Mouse (Mus musculus): Measurements from ENCODE around the gene Stxbp1. TPM values are rescaled to one million over a fixed set of nuclear protein-coding genes. Genes with fewer than 3 reads are reported as not detected.

The Stxbp1 gene
- 3.6 and 7.0 TPM in 2 replicates for polyA plus RNA-seq (2012; rRNA removed)

DNA sequence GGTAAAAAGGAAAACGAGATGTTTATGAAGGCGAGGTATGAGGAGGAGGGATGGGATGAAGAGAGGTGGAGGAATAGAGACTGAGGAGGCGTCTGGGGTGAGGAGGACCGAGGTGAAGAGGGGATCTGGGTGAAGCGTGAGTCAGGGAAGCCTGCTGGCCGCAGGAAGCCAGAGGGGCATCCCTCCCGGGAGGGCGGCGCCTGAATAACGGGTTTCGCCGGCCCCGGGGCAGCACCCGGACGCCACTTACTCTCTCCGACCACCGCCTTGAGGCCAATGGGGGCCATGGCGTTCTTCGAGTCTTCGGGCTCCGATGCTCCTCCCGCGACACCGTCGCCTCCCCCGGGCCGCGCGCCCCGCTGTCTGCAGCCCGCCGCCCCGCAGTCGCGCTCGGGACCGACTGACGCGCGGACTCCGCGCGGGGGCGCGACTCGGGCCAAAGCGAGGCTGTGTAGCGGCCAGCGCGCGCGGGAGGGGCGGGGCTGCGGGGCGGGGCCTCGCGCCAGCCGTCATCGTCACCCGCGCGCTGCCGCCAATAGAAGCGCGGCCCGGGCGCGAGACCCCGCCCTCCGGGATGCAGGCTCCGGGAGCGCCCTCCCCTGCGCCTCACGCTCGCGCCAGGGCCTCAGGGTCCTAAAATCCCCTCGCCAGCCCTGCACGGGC lies at the start of gene Stxbp1:
Stxbp1 (minus strand) TSS at position 441 of the 663 bp plus-strand sequence.
- under 1% methylated on average over 76 of the region's 78 CpGs for WGBS

GRCm38 (mm10) chr2:32896507-32897147 lies 49.6 kb upstream of the Stxbp1 start:
- no peak overlapping the region for H3K4me3 ChIP-seq (ENCODE audit: low read depth, low read length)
- peak overlapping the region; percentile 51 for H3K27ac ChIP-seq (ENCODE audit: insufficient read depth, low read depth, low read length)
- H3K4me1 ChIP-seq (ENCODE audit: control insufficient read depth, insufficient read depth, insufficient read length, low read length) = peaks cover 53% of the 10 kb centered on the region
- H3K27me3 ChIP-seq (ENCODE audit: control insufficient read depth, insufficient read depth, low read length) = no peaks in the 10 kb centered on the region
- no peaks in the 10 kb centered on the region for H3K36me3 ChIP-seq (ENCODE audit: control insufficient read depth, insufficient read depth, low read length)
- 55% methylated on average over 10 of the region's 10 CpGs for WGBS
- TF ChIP-seq CTCF (IDR thresholded peaks at IDR 0.05; ENCODE audit: extremely low read depth, insufficient read length, insufficient replicate concordance, low read depth, low read length) (no peak), POLR2A (IDR thresholded peaks at IDR 0.05; ENCODE audit: low read depth, low read length) (no peak)

More for the DNA sequence above, at the start of gene Stxbp1:
- Histone ChIP-seq H3K36me3 (ENCODE audit: control insufficient read depth, insufficient read depth, low read length) (no peaks in the 10 kb centered on the region), H3K27ac (ENCODE audit: insufficient read depth, low read depth, low read length) (peak within 1 kb of the TSS; percentile 51), H3K4me3 (ENCODE audit: low read depth, low read length) (peak within 1 kb of the TSS; percentile 84), H3K27me3 (ENCODE audit: control insufficient read depth, insufficient read depth, low read length) (no peaks in the 10 kb centered on the region), H3K4me1 (ENCODE audit: control insufficient read depth, insufficient read depth, insufficient read length, low read length) (0 out of 2 replicates have a peak, but pooled peaks cover 2% of the 10 kb centered on the region)
- TF ChIP-seq POLR2A (IDR thresholded peaks at IDR 0.05; ENCODE audit: low read depth, low read length) (no peak; the same call in 1 of the 2 replicates), CTCF (IDR thresholded peaks at IDR 0.05; ENCODE audit: extremely low read depth, insufficient read length, insufficient replicate concordance, low read depth, low read length) (no peak)

GRCm38 (mm10) chr2:32895606-32896106 lies 48.6 kb upstream of the Stxbp1 start:
- no peaks in the 10 kb centered on the region for H3K36me3 ChIP-seq (ENCODE audit: control insufficient read depth, insufficient read depth, low read length)
- no peaks in the 10 kb centered on the region for H3K27me3 ChIP-seq (ENCODE audit: control insufficient read depth, insufficient read depth, low read length)
- WGBS = 18% methylated on average over 8 of the region's 8 CpGs
- TF ChIP-seq POLR2A (IDR thresholded peaks at IDR 0.05; ENCODE audit: low read depth, low read length) (no peak), CTCF (IDR thresholded peaks at IDR 0.05; ENCODE audit: extremely low read depth, insufficient read length, insufficient replicate concordance, low read depth, low read length) (no peak)
- peaks cover 57% of the 10 kb centered on the region for H3K4me1 ChIP-seq (ENCODE audit: control insufficient read depth, insufficient read depth, insufficient read length, low read length)
- H3K4me3 ChIP-seq (ENCODE audit: low read depth, low read length) = no peak overlapping the region
- H3K27ac ChIP-seq (ENCODE audit: insufficient read depth, low read depth, low read length) = peak overlapping the region; percentile 51

DNA sequence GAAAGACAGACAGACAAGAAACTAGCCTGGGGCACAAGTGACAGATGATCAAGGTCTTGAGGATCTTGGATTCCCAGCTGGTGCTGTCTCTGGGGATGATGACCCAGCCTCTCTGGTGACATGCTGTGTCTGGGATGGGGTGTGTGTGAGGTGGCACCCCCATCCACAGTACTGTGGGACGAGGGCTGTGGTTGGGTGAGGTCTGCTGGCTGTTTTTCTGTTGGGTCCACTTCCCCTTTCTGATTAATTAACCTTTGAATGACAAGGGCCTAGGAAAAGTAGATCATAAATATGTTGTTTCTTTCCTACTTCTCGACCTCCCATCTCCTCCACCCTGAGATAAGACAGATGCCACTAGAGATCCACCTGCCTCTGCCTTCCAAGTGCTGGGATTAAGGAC lies 47.1 kb upstream of the Stxbp1 start:
- Histone ChIP-seq H3K4me1 (ENCODE audit: control insufficient read depth, insufficient read depth, insufficient read length, low read length) (peaks cover 43% of the 10 kb centered on the region), H3K27ac (ENCODE audit: insufficient read depth, low read depth, low read length) (0 out of 2 replicates have a peak overlapping the region, but pooled peaks have one; percentile 11), H3K27me3 (ENCODE audit: control insufficient read depth, insufficient read depth, low read length) (no peaks in the 10 kb centered on the region), H3K4me3 (ENCODE audit: low read depth, low read length) (no peak overlapping the region), H3K36me3 (ENCODE audit: control insufficient read depth, insufficient read depth, low read length) (no peaks in the 10 kb centered on the region)
- TF ChIP-seq POLR2A (IDR thresholded peaks at IDR 0.05; ENCODE audit: low read depth, low read length) (no peak), CTCF (IDR thresholded peaks at IDR 0.05; ENCODE audit: extremely low read depth, insufficient read length, insufficient replicate concordance, low read depth, low read length) (no peak)
- WGBS = 18% methylated on average over 2 of the region's 2 CpGs

GRCm38 (mm10) chr2:32892490-32892889 lies 45.4 kb upstream of the Stxbp1 start:
- H3K4me3 ChIP-seq (ENCODE audit: low read depth, low read length) = no peak overlapping the region
- H3K36me3 ChIP-seq (ENCODE audit: control insufficient read depth, insufficient read depth, low read length) = no peaks in the 10 kb centered on the region
- WGBS = 65% methylated on average over 14 of the region's 14 CpGs
- H3K27me3 ChIP-seq (ENCODE audit: control insufficient read depth, insufficient read depth, low read length) = no peaks in the 10 kb centered on the region
- no peak for TF ChIP-seq CTCF (IDR thresholded peaks at IDR 0.05; ENCODE audit: extremely low read depth, insufficient read length, insufficient replicate concordance, low read depth, low read length)
- TF ChIP-seq POLR2A (IDR thresholded peaks at IDR 0.05; ENCODE audit: low read depth, low read length) = no peak
- H3K4me1 ChIP-seq (ENCODE audit: control insufficient read depth, insufficient read depth, insufficient read length, low read length) = peaks cover 29% of the 10 kb centered on the region
- no peak overlapping the region for H3K27ac ChIP-seq (ENCODE audit: insufficient read depth, low read depth, low read length)

DNA sequence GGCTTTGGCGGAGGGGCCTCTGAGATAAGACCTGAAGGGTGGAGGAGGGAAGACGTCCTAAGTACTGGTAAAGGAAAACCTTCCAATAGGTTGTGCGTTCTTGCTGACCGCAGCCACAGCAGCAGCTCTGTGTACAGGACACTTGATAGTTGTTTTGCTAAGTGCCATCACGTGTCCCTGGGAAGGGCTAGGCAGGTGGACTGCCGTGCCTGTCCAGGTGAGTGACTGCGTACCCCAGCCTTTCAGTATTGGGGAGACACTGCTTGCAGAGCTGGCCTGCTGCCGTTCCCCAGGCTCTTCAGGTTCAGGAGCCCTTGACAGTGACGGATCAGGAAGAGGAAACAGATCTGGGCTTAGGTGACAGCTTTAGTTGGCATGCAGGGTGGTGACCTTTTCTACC lies 44.2 kb upstream of the Stxbp1 start:
- Histone ChIP-seq H3K27ac (ENCODE audit: insufficient read depth, low read depth, low read length) (no peak overlapping the region), H3K36me3 (ENCODE audit: control insufficient read depth, insufficient read depth, low read length) (no peaks in the 10 kb centered on the region), H3K27me3 (ENCODE audit: control insufficient read depth, insufficient read depth, low read length) (no peaks in the 10 kb centered on the region), H3K4me1 (ENCODE audit: control insufficient read depth, insufficient read depth, insufficient read length, low read length) (peaks cover 21% of the 10 kb centered on the region), H3K4me3 (ENCODE audit: low read depth, low read length) (no peak overlapping the region)
- 46% methylated on average over 9 of the region's 9 CpGs for WGBS
- TF ChIP-seq POLR2A (IDR thresholded peaks at IDR 0.05; ENCODE audit: low read depth, low read length) (no peak), CTCF (IDR thresholded peaks at IDR 0.05; ENCODE audit: extremely low read depth, insufficient read length, insufficient replicate concordance, low read depth, low read length) (no peak)

DNA sequence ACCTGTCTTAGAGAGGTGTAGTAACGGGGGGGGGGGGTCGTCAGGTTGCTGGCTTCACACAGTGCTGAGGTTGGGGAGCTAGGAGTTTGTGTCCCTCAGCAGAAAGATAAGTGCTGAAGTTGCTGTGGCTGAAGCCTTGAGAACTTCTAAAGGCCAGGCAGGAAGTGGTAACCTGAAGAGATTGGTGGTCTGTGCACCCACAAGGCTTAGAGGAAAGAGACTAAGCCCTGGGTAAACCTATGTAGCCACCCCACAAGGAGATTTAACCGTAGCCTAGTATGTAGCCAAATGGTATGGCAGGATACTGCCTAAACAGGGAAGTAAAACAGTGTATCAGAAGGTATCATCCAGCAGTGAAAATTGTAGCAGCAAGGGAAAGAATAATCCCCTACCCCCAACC lies 43.2 kb upstream of the Stxbp1 start:
- Histone ChIP-seq H3K4me1 (ENCODE audit: control insufficient read depth, insufficient read depth, insufficient read length, low read length) (peaks cover 18% of the 10 kb centered on the region), H3K27me3 (ENCODE audit: control insufficient read depth, insufficient read depth, low read length) (no peaks in the 10 kb centered on the region), H3K27ac (ENCODE audit: insufficient read depth, low read depth, low read length) (no peak overlapping the region), H3K36me3 (ENCODE audit: control insufficient read depth, insufficient read depth, low read length) (no peaks in the 10 kb centered on the region), H3K4me3 (ENCODE audit: low read depth, low read length) (no peak overlapping the region)
- 72% methylated on average over 3 of the region's 3 CpGs for WGBS
- TF ChIP-seq POLR2A (IDR thresholded peaks at IDR 0.05; ENCODE audit: low read depth, low read length) = no peak
- TF ChIP-seq CTCF (IDR thresholded peaks at IDR 0.05; ENCODE audit: extremely low read depth, insufficient read length, insufficient replicate concordance, low read depth, low read length) = no peak
